Mouse (Mus musculus) liver, adult 2 months (tissue): ENCODE results near the gene Ssh3. TPM values are rescaled to one million over a fixed set of nuclear protein-coding genes. Genes with fewer than 3 reads are reported as not detected.

Experiments
- DNase-seq: peaks from one replicate; pipeline ENCODE4 v3.0.0-alpha.2; 2011; ENCODE audit warnings: low read depth, low spot score; ENCODE audit errors: extremely low read depth
- H3K27ac ChIP-seq: fragments of 200-500 bp; replicated peaks from 2 replicates; pipeline ENCODE4 v1.5.1; 2012; ENCODE audit warnings: low read depth, mild to moderate bottlenecking, control low read depth, inconsistent platforms, low read length; ENCODE audit not compliant: insufficient read depth
- H3K27me3 ChIP-seq: fragments of 200-500 bp; 2 replicates; pipeline ENCODE4 v1.6.1; 2012; ENCODE audit warnings: mild to moderate bottlenecking, moderate library complexity, low read length, inconsistent platforms; ENCODE audit not compliant: control insufficient read depth, insufficient read depth
- H3K36me3 ChIP-seq: fragments of 200-500 bp; 2 replicates; pipeline ENCODE4 v1.6.1; 2012; ENCODE audit warnings: low read length, inconsistent platforms; ENCODE audit not compliant: control insufficient read depth, insufficient read depth
- H3K4me1 ChIP-seq: fragments of 200-500 bp; 2 replicates; pipeline ENCODE4 v1.6.1; 2011; ENCODE audit warnings: low read length; ENCODE audit not compliant: control insufficient read depth, insufficient read depth
- H3K4me3 ChIP-seq: fragments of 200-500 bp; 2 replicates; pipeline ENCODE4 v1.5.1; 2011; ENCODE audit warnings: low read depth, mild to moderate bottlenecking, control low read depth, low read length, moderate library complexity; ENCODE audit not compliant: insufficient read depth
- H3K79me2 ChIP-seq: fragments of 200-500 bp; 2 replicates; pipeline ENCODE4 v1.6.1; 2012; ENCODE audit warnings: inconsistent platforms, mild to moderate bottlenecking, low read length, moderate library complexity; ENCODE audit not compliant: control insufficient read depth, insufficient read depth
- H3K9ac ChIP-seq: fragments of 200-500 bp; 2 replicates; pipeline ENCODE4 v1.6.1; 2012; ENCODE audit warnings: low read depth, mild to moderate bottlenecking, control low read depth, inconsistent platforms, low read length
- CTCF ChIP-seq: fragments of 200-500 bp; IDR thresholded peaks from 2 replicates; pipeline ENCODE4 v1.5.1; 2011; ENCODE audit warnings: low read depth, low read length, control low read depth
- POLR2A ChIP-seq: fragments of 200-500 bp; IDR thresholded peaks from 2 replicates; pipeline ENCODE4 v1.6.1; 2011; ENCODE audit warnings: low read length, control low read depth; ENCODE audit not compliant: insufficient read depth; ENCODE audit errors: extremely low read depth
- WGBS: fragments of 180-500 bp; shearing (Covaris S2); methylation state at CpG from one replicate; pipeline ENCODE4 v1.1.7; 2018; 5-methylcytosine and 5-hydroxymethylcytosine counted together
- polyA plus RNA-seq: library from polyadenylated mRNA; depleted of rRNA; stranded (reverse); fragments of >200 nt; gene quantifications from 2 replicates; pipeline ENCODE4 v1.2.3, GENCODE M21; 2012
- total RNA-seq: library from RNA; depleted of rRNA; stranded (reverse); fragments of >200 nt; gene quantifications from 2 replicates; pipeline ENCODE4 v1.2.3, GENCODE M21; 2014

Ssh3 gene
- total and polyA plus RNA-seq, 2 experiments, result 11.5 to 29.2 TPM

GRCm38 (mm10) chr19:4291161-4291560, 22.2 kb upstream of the Ssh3 start:
- DNase-seq, result no peak
- H3K27me3 ChIP-seq, result no peaks in the 10 kb centered on the region
- no peak overlapping the region for H3K4me3 ChIP-seq
- H3K27ac ChIP-seq, result no peak overlapping the region
- H3K4me1 ChIP-seq, result no peaks in the 10 kb centered on the region
- H3K36me3 ChIP-seq, result peaks cover 26% of the 10 kb centered on the region
- no peak overlapping the region for H3K9ac ChIP-seq
- WGBS, result 91% methylated on average over 11 of the region's 11 CpGs
- TF ChIP-seq CTCF, result no peak
- TF ChIP-seq POLR2A, result no peak
- no peaks in the 10 kb centered on the region; the same call in 1 of the 2 replicates for H3K79me2 ChIP-seq

DNA sequence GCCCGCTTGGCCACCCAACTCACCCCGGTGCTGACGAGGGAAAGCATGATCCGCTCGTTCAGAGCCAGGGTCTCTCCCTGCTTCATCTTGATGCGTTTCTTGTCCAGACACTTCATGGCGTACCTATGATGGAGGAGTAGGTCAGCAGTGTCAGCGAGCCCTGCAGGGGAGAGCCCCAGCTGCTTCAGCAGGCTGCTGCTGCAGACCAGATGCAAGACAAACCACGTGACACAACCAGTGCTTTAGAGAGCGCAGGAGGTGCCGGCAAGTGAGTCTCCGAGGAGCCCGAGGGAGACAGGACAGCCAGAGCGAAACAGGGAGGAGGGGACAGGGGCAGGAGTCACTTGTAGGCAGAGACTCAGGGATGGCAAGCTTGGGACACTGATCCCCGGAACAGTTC, 21.8 kb upstream of the Ssh3 start:
- Histone ChIP-seq H3K27me3 (no peaks in the 10 kb centered on the region), H3K36me3 (peaks cover 26% of the 10 kb centered on the region), H3K9ac (no peak overlapping the region), H3K27ac (no peak overlapping the region), H3K4me3 (no peak overlapping the region), H3K79me2 (no peaks in the 10 kb centered on the region; the same call in 1 of the 2 replicates), H3K4me1 (no peaks in the 10 kb centered on the region)
- DNase-seq, result no peak
- TF ChIP-seq POLR2A (no peak), CTCF (no peak)
- WGBS, result 94% methylated on average over 15 of the region's 15 CpGs

- no peak overlapping the region for H3K4me3 ChIP-seq
- 0 out of 2 replicates have a peak, but pooled peaks cover 2% of the 10 kb centered on the region for H3K4me1 ChIP-seq
- TF ChIP-seq CTCF, result no peak
- TF ChIP-seq POLR2A, result no peak
- no peaks in the 10 kb centered on the region for H3K27me3 ChIP-seq
- H3K36me3 ChIP-seq, result peaks cover 7% of the 10 kb centered on the region; the same call in 1 of the 2 replicates
- no peak for DNase-seq
- H3K79me2 ChIP-seq, result no peaks in the 10 kb centered on the region
- WGBS, result 34% methylated on average over 7 of the region's 7 CpGs
- no peak overlapping the region for H3K9ac ChIP-seq
- H3K27ac ChIP-seq, result no peak overlapping the region
These were observed 14.7 kb upstream of the Ssh3 start for GRCm38 (mm10) chr19:4283653-4284052.

DNA sequence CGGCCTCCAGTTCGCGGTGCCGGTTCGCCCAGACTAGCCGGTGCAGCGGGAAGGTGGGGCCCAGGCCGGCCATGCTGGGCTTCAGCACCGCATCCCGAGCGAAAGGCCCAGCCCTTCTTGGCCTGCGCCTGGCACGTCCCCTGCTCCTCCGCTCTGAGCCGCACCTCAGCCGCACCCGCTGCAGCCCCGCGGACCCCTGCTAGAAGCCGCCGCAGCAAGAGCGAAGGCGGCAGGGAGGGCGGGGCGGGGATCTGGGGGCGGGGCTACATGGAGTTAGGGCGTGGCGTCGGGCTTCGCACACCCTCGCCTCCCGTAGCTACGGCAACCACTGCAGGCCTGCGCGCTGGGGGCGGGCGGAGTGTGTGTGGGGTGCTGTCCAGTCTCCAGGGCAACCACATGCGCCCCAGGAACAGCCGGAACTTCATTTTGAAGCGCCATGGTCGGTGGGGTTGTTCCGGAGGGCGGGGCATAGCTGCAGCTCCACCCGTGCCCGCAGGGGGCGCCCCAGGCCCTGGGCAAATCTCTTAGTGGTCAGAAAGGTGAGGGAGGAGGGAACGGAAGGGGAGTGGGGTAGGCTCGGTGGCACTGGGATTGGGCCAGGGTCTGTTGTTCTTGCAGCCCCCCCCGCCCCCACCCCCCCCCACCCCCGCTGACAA, 14.0 kb upstream of the Ssh3 start, which contains the start of gene Ankrd13d:
TSS of gene Ankrd13d (minus strand) at position 240 of the 656 bp plus-strand sequence.
- peak within 1 kb of the TSS; percentile 60 for H3K9ac ChIP-seq
- H3K27ac ChIP-seq, result no peak within 1 kb of the TSS
- H3K36me3 ChIP-seq, result peaks cover 3% of the 10 kb centered on the region; the same call in 1 of the 2 replicates
- H3K4me1 ChIP-seq, result 0 out of 2 replicates have a peak, but pooled peaks cover 2% of the 10 kb centered on the region
- H3K79me2 ChIP-seq, result no peaks in the 10 kb centered on the region
- H3K4me3 ChIP-seq, result peak within 1 kb of the TSS; percentile 79
- peak; percentile 35 for DNase-seq
- no peaks in the 10 kb centered on the region for H3K27me3 ChIP-seq
- under 1% methylated on average over 49 of the region's 50 CpGs for WGBS
- TF ChIP-seq POLR2A, result no peak
- peak; percentile 81 for TF ChIP-seq CTCF

DNA sequence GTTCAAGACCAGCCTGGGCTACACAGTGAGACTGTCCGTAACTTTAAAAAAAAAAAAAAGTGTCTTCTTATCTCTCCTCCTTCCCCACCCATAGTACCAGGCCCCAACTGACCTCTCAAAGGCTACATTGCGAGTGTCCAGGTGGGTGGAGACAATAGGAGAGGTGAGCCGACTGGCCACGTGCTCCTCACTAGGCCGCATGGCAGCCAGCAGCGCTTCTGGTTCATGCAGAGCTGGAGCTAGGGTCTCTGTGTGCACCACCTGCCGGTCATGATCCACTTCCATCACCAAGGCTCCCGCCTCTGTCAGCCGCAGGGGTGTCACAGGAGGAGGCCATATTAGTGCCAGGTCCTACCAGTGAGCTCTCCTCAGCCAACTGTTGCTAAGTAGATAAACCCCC, 11.4 kb upstream of the Ssh3 start:
- no peak for TF ChIP-seq CTCF
- no peak for TF ChIP-seq POLR2A
- WGBS, result 97% methylated on average over 9 of the region's 9 CpGs

DNA sequence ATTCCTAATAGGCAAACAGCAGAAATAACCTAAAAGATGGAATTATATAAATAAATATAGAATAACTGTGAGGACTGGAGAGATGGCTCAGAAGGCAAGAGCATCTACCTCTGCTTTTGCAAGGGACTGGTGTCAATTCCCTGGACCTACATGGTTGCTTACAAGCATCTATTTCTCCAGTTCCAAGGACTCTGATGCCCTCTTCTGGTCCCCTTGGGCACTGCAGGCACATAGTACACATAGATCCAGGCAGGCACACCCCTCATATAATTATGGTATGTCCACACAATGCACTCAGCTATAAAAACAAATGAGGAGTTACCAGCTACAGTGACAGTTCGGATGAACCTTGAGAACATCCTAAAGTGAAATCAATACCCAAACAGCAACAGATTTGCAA, 10.5 kb upstream of the Ssh3 start:
- no peak overlapping the region for H3K9ac ChIP-seq
- WGBS, result 93% methylated on average over 1 of the region's 1 CpGs
- 0 out of 2 replicates have a peak, but pooled peaks cover 2% of the 10 kb centered on the region for H3K4me1 ChIP-seq
- no peaks in the 10 kb centered on the region for H3K36me3 ChIP-seq
- no peaks in the 10 kb centered on the region for H3K79me2 ChIP-seq
- H3K27ac ChIP-seq, result no peak overlapping the region
- DNase-seq, result no peak
- H3K4me3 ChIP-seq, result no peak overlapping the region
- TF ChIP-seq POLR2A (no peak), CTCF (0 out of 2 replicates have a peak, but pooled peaks have one; percentile 7)
- H3K27me3 ChIP-seq, result no peaks in the 10 kb centered on the region

More for the DNA sequence above, 11.4 kb upstream of the Ssh3 start:
- no peaks in the 10 kb centered on the region for H3K27me3 ChIP-seq
- no peaks in the 10 kb centered on the region for H3K79me2 ChIP-seq
- 0 out of 2 replicates have a peak, but pooled peaks cover 2% of the 10 kb centered on the region for H3K4me1 ChIP-seq
- no peak overlapping the region for H3K4me3 ChIP-seq
- H3K9ac ChIP-seq, result no peak overlapping the region
- H3K36me3 ChIP-seq, result no peaks in the 10 kb centered on the region
- no peak overlapping the region for H3K27ac ChIP-seq
- no peak for DNase-seq
